Mouse (Mus musculus): ENCODE data around the gene Cep170b. TPM values are rescaled to one million over a fixed set of nuclear protein-coding genes. Genes with fewer than 3 reads are reported as not detected.

Gene Cep170b
- polyA plus RNA-seq, 1 experiment from 2014 or later, result 16.2 TPM

DNA sequence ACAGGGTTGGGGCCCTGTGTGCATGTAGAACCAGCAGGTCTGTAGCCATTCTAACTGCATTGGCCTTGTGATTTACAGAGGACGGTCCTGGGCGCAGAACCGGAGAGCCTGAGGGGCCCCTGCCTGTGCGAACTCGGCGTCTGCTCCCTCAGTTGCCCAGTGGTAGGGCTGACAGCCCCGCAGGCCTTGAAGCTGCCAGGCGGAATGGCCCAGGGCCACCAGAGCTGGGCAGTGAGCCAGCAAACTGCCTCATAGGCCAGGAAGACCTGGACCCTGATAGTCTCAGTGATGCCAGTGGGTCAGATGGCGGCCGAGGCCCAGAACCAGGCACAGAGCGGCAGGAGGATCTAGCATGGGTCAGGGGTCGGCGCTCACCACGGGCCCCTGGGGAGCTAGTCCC lies 17.5 kb downstream of the Cep170b start:
- no peaks in the 10 kb centered on the region for H3K27me3 ChIP-seq (ENCODE audit: control insufficient read depth, insufficient read depth, low read length)
- H3K9ac ChIP-seq (replicated peaks; ENCODE audit: low read depth, low read length), result no peak overlapping the region
- WGBS, result 90% methylated on average over 14 of the region's 14 CpGs
- no peaks in the 10 kb centered on the region for H3K9me3 ChIP-seq (ENCODE audit: control insufficient read depth, low read depth, low read length)
- H3K27ac ChIP-seq (ENCODE audit: low read length), result no peak overlapping the region
- H3K4me1 ChIP-seq (ENCODE audit: control insufficient read depth, insufficient read depth, low read length), result no peaks in the 10 kb centered on the region
- H3K4me2 ChIP-seq (replicated peaks; ENCODE audit: low read depth, low read length), result no peak overlapping the region
- H3K36me3 ChIP-seq (ENCODE audit: control insufficient read depth, insufficient read depth, low read length), result peaks cover 50% of the 10 kb centered on the region
- no peak for ATAC-seq (ENCODE audit: insufficient number of reproducible peaks, insufficient read depth, low FRiP score, low read depth)
- H3K4me3 ChIP-seq (ENCODE audit: low read depth, low read length), result no peak overlapping the region

DNA sequence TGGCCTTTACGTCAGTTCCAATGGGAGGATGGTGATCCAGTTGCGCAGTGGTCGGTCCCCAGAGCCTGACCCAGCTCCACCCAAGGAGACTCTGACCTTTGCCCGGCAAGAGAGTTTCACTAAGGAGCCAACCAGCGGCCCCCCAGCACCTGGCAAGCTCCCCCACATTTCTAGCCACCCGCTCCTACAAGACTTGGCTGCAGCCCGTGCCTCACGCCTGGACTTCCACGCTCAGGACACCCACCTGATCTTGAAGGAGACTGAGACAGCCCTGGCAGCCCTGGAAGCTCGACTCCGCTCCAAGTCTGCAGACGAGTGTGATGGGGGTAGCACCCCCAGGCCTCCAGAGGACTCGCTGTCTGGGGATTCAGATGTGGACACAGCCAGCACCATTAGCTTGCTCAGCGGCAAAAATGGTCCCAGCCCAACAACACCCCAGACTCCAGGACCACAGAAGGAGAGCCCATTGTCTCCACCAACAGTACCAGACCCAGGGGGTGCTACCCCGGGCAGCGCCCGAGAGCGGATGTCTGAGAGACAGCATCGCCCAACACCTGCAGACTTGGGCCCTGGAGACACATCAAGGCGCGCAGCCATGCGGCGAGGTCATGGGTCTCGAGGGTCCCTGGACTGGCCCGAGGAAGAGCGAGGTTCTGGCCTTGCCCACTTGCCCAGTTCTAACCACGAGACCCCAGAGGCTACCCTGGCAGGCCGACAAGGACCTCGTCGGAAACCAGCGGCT lies 18.2 kb downstream of the Cep170b start:
- peaks cover 45% of the 10 kb centered on the region for H3K36me3 ChIP-seq (ENCODE audit: control insufficient read depth, insufficient read depth, low read length)
- no peaks in the 10 kb centered on the region for H3K27me3 ChIP-seq (ENCODE audit: control insufficient read depth, insufficient read depth, low read length)
- no peak overlapping the region for H3K9ac ChIP-seq (replicated peaks; ENCODE audit: low read depth, low read length)
- no peak for ATAC-seq (ENCODE audit: insufficient number of reproducible peaks, insufficient read depth, low FRiP score, low read depth)
- 92% methylated on average over 31 of the region's 31 CpGs for WGBS
- no peaks in the 10 kb centered on the region for H3K9me3 ChIP-seq (ENCODE audit: control insufficient read depth, low read depth, low read length)
- H3K27ac ChIP-seq (ENCODE audit: low read length), result no peak overlapping the region
- H3K4me3 ChIP-seq (ENCODE audit: low read depth, low read length), result no peak overlapping the region
- no peak overlapping the region for H3K4me2 ChIP-seq (replicated peaks; ENCODE audit: low read depth, low read length)
- no peaks in the 10 kb centered on the region for H3K4me1 ChIP-seq (ENCODE audit: control insufficient read depth, insufficient read depth, low read length)

DNA sequence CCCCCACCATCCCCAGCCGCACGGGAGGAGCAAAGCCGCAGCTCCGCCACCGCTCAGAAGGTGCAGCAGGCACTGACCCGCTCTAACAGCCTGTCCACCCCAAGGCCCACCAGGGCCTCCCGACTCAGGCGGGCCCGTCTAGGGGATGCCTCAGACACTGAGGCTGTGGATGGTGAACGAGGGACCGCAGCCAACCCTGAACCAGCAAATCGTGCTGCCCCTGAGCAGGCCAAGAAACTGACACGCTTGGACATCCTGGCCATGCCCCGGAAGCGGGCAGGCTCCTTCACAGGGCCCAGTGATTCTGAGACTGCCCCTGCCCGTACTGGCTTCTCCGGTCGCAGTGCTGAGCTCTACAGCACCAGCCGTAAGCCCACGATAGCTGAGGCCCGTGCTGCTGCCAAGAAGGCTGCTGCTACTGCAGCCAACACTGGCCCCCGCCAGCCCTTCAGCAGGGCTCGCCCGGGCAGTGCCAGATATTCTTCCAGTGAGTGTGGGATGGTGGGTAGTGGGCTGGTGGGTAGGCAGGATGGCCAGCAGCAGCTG lies 18.8 kb downstream of the Cep170b start:
- peaks cover 47% of the 10 kb centered on the region for H3K36me3 ChIP-seq (ENCODE audit: control insufficient read depth, insufficient read depth, low read length)
- H3K9me3 ChIP-seq (ENCODE audit: control insufficient read depth, low read depth, low read length), result no peaks in the 10 kb centered on the region
- no peak overlapping the region for H3K27ac ChIP-seq (ENCODE audit: low read length)
- no peak for ATAC-seq (ENCODE audit: insufficient number of reproducible peaks, insufficient read depth, low FRiP score, low read depth)
- no peak overlapping the region for H3K4me2 ChIP-seq (replicated peaks; ENCODE audit: low read depth, low read length)
- H3K4me3 ChIP-seq (ENCODE audit: low read depth, low read length), result no peak overlapping the region
- H3K9ac ChIP-seq (replicated peaks; ENCODE audit: low read depth, low read length), result no peak overlapping the region
- no peaks in the 10 kb centered on the region for H3K27me3 ChIP-seq (ENCODE audit: control insufficient read depth, insufficient read depth, low read length)
- H3K4me1 ChIP-seq (ENCODE audit: control insufficient read depth, insufficient read depth, low read length), result no peaks in the 10 kb centered on the region
- WGBS, result 92% methylated on average over 24 of the region's 24 CpGs

DNA sequence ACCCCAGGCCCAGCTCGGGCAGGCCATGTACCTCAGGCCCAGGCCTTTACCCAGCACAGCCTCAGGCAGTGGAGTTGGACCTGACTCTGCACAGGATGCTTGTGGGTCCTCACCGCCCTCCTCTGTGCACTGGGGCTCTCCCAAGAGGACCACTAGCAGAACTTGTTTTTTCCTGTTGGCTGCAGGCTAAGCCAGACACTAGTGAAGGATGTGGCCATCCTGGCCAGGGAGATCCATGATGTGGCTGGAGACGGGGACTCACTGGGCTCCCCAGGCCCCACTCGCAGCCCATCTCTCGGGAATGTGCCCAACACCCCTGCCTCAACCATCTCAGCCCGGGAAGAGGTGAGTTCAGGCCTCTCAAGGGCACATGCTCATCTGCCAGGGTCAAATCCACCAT lies 22.5 kb downstream of the Cep170b start:
- Histone ChIP-seq H3K9ac (replicated peaks; ENCODE audit: low read depth, low read length) (no peak overlapping the region), H3K4me3 (ENCODE audit: low read depth, low read length) (no peak overlapping the region), H3K4me2 (replicated peaks; ENCODE audit: low read depth, low read length) (no peak overlapping the region), H3K4me1 (ENCODE audit: control insufficient read depth, insufficient read depth, low read length) (peaks cover 5% of the 10 kb centered on the region; the same call in 1 of the 2 replicates), H3K36me3 (ENCODE audit: control insufficient read depth, insufficient read depth, low read length) (peaks cover 31% of the 10 kb centered on the region), H3K9me3 (ENCODE audit: control insufficient read depth, low read depth, low read length) (no peaks in the 10 kb centered on the region), H3K27ac (ENCODE audit: low read length) (peak overlapping the region; percentile 68), H3K27me3 (ENCODE audit: control insufficient read depth, insufficient read depth, low read length) (no peaks in the 10 kb centered on the region)
- ATAC-seq (ENCODE audit: insufficient number of reproducible peaks, insufficient read depth, low FRiP score, low read depth), result 0 out of 2 replicates have a peak, but pooled peaks have one; percentile 5
- WGBS, result 62% methylated on average over 6 of the region's 6 CpGs

DNA sequence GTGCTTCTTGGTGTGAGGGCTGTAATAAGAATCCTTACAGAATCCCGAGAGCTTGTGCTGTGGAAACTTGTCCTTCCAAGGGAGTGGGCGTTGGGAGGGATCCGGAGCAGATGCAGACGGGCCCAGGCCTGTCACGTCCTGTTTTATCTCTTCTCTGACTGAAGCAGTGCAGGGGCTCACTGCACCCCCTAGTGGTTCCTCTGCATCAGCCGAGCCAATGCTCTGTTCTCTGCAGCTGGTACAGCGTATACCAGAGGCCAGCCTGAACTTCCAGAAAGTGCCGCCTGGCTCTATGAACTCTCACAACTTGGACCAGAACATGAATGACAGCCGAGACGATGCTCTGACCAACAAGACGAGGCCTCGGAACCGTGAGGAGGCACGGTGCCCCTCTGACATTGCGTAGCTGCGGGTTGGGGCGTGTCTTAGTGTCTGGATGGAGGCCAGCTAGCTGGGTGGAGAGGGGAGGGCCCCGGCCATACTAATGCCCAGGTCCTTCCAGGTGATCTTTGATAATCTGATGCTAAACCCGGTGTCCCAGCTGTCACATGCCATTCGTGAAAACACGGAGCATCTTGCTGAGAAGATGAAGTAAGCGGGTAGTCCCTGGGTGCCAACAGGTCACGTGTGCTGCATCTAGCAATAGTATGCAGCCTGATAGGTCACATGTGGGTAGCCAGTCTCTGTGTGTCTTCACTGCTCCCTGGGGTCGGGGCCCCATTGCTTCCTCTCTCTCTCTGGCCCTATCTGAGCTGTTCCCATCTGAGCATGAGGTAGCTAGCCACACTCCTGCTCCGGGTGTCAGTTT lies 23.1 kb downstream of the Cep170b start:
- Histone ChIP-seq H3K4me2 (replicated peaks; ENCODE audit: low read depth, low read length) (no peak overlapping the region), H3K27me3 (ENCODE audit: control insufficient read depth, insufficient read depth, low read length) (no peaks in the 10 kb centered on the region)
- 49% methylated on average over 25 of the region's 25 CpGs for WGBS

DNA sequence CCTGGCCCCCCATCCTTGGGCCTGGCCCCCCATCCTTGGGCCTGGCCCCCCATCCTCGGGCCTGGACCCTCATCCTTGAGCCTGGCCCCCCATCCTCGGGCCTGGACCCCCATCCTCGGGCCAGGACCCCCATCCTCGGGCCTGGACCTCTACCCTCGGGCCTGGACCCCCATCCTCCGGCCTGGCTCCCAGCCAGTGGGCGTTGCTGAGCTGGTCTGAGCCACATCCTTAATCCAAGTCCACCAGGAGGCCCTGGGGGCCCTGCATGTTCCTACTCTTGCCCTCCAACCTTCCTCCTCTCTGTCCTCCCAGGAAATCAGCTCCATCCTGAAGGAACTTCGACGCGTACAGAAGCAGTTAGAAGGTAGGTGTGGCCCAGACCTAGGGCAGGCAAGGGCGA lies 24.0 kb downstream of the Cep170b start:
- Histone ChIP-seq H3K27me3 (ENCODE audit: control insufficient read depth, insufficient read depth, low read length) (no peaks in the 10 kb centered on the region), H3K4me3 (ENCODE audit: low read depth, low read length) (no peak overlapping the region), H3K4me1 (ENCODE audit: control insufficient read depth, insufficient read depth, low read length) (peaks cover 5% of the 10 kb centered on the region; the same call in 1 of the 2 replicates), H3K9me3 (ENCODE audit: control insufficient read depth, low read depth, low read length) (no peaks in the 10 kb centered on the region), H3K27ac (ENCODE audit: low read length) (no peak overlapping the region), H3K36me3 (ENCODE audit: control insufficient read depth, insufficient read depth, low read length) (peaks cover 21% of the 10 kb centered on the region), H3K9ac (replicated peaks; ENCODE audit: low read depth, low read length) (no peak overlapping the region), H3K4me2 (replicated peaks; ENCODE audit: low read depth, low read length) (no peak overlapping the region)
- 75% methylated on average over 11 of the region's 11 CpGs for WGBS
- ATAC-seq (ENCODE audit: insufficient number of reproducible peaks, insufficient read depth, low FRiP score, low read depth), result no peak

More for the DNA sequence above, 23.1 kb downstream of the Cep170b start:
- peak overlapping the region; percentile 68 for H3K27ac ChIP-seq (ENCODE audit: low read length)
- H3K9ac ChIP-seq (replicated peaks; ENCODE audit: low read depth, low read length), result no peak overlapping the region
- peaks cover 5% of the 10 kb centered on the region; the same call in 1 of the 2 replicates for H3K4me1 ChIP-seq (ENCODE audit: control insufficient read depth, insufficient read depth, low read length)
- H3K36me3 ChIP-seq (ENCODE audit: control insufficient read depth, insufficient read depth, low read length), result peaks cover 25% of the 10 kb centered on the region
- peak; percentile 73; the same call in 1 of the 2 replicates for ATAC-seq (ENCODE audit: insufficient number of reproducible peaks, insufficient read depth, low FRiP score, low read depth)
- H3K4me3 ChIP-seq (ENCODE audit: low read depth, low read length), result no peak overlapping the region
- H3K9me3 ChIP-seq (ENCODE audit: control insufficient read depth, low read depth, low read length), result no peaks in the 10 kb centered on the region

DNA sequence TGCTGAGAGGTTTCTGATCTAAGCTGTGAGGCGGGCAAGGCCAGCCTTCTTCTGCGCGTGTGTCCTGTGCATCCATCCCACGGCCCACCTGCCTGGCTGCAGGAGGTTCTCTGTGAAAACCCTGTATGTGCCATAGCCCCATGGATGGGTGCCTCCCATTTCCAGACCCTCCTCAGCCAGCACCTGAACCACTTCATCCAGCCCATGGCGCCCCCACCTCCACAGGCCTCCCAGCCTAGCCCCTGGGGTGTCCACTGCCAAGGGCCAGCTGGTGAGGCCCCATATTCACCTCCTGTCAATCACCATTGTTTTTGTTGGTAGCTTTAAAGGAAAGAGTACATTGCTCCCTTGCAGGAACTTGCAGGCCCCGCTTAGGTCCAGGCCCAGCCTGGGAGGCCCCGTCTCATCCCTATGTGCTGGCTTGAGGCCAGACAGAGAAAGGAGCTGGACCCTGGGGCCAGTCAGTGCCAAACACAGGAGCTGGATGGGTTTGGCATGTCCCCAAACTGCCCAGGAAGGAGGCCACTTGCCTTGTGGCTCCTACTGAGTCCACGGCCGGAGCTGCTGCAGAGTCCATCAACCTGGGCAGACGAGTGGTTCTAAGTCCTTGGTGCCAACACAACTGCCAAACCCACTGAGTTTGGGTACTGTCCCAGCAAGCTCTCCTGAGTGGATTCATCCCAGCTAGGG lies 24.8 kb downstream of the Cep170b start:
- WGBS, result 83% methylated on average over 10 of the region's 10 CpGs
- no peak overlapping the region for H3K9ac ChIP-seq (replicated peaks; ENCODE audit: low read depth, low read length)
- no peak for ATAC-seq (ENCODE audit: insufficient number of reproducible peaks, insufficient read depth, low FRiP score, low read depth)

DNA sequence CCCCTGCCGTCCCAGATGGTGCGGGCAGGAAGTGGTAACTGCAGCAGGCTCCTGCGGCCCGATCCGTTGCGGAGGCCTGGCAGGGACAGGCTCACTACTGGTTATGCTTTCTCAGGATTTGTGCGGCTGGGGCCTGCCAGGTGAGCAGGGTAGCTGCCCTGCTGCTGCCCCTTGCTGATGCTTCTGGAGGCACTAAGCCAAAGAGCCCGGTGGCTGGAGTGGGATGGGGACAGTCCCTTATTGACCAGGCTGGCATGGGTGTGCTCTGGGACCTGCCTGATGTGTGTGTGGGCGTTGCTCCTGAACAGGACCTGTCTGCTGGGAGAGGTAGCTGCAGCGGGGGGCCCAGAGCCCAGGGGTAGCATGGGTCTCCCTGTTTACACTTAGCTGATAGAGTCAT lies 25.5 kb downstream of the Cep170b start:
- Histone ChIP-seq H3K9me3 (ENCODE audit: control insufficient read depth, low read depth, low read length) (no peaks in the 10 kb centered on the region), H3K4me2 (replicated peaks; ENCODE audit: low read depth, low read length) (no peak overlapping the region), H3K4me3 (ENCODE audit: low read depth, low read length) (no peak overlapping the region), H3K27ac (ENCODE audit: low read length) (no peak overlapping the region), H3K9ac (replicated peaks; ENCODE audit: low read depth, low read length) (no peak overlapping the region), H3K27me3 (ENCODE audit: control insufficient read depth, insufficient read depth, low read length) (no peaks in the 10 kb centered on the region), H3K36me3 (ENCODE audit: control insufficient read depth, insufficient read depth, low read length) (peaks cover 14% of the 10 kb centered on the region), H3K4me1 (ENCODE audit: control insufficient read depth, insufficient read depth, low read length) (peaks cover 5% of the 10 kb centered on the region; the same call in 1 of the 2 replicates)
- no peak; the same call in 1 of the 2 replicates for ATAC-seq (ENCODE audit: insufficient number of reproducible peaks, insufficient read depth, low FRiP score, low read depth)
- WGBS, result 85% methylated on average over 10 of the region's 10 CpGs

More for the DNA sequence above, 24.8 kb downstream of the Cep170b start:
- Histone ChIP-seq H3K4me2 (replicated peaks; ENCODE audit: low read depth, low read length) (no peak overlapping the region), H3K36me3 (ENCODE audit: control insufficient read depth, insufficient read depth, low read length) (peaks cover 19% of the 10 kb centered on the region), H3K27me3 (ENCODE audit: control insufficient read depth, insufficient read depth, low read length) (no peaks in the 10 kb centered on the region), H3K4me1 (ENCODE audit: control insufficient read depth, insufficient read depth, low read length) (peaks cover 5% of the 10 kb centered on the region; the same call in 1 of the 2 replicates), H3K9me3 (ENCODE audit: control insufficient read depth, low read depth, low read length) (no peaks in the 10 kb centered on the region), H3K4me3 (ENCODE audit: low read depth, low read length) (no peak overlapping the region), H3K27ac (ENCODE audit: low read length) (no peak overlapping the region)
